ENCODE assay signal across 8 mouse cellular contexts in genomic region chr3:109122641-109123530, GRCm38 (mm10). TPM values are rescaled to one million over a fixed set of nuclear protein-coding genes. Genes with fewer than 3 reads are reported as not detected.
DNase-seq lines count a peak whose midpoint lies in the region; ATAC-seq and TF ChIP-seq lines count a peak whose summit lies in the region.

Slc25a24 (plus strand) TSS chr3:109123149.

- H3K9ac ChIP-seq in liver, adult 2 months (ENCODE audit: low read depth, low read length), result peak within 1 kb of the TSS; percentile 72
- H3K9ac ChIP-seq in midbrain, postnatal 0 days (replicated peaks; ENCODE audit: low read length, poor library complexity, severe bottlenecking), result peak within 1 kb of the TSS; percentile 68

- ATAC-seq in inflammation-experienced regulatory T-cells, adult 6 months, result peak; percentile 77
- peak; percentile 86 for ATAC-seq in midbrain, postnatal 0 days (ENCODE audit: low FRiP score)

- no peaks in the 10 kb centered on the region; the same call in 1 of the 2 replicates for H3K4me1 ChIP-seq in cortical plate, adult 2 months (ENCODE audit: control insufficient read depth, insufficient read depth, low read length)
- H3K4me1 ChIP-seq in liver, adult 2 months (ENCODE audit: control insufficient read depth, insufficient read depth, low read length), result no peaks in the 10 kb centered on the region
- H3K4me1 ChIP-seq in midbrain, postnatal 0 days (ENCODE audit: insufficient read depth, low read length), result 0 out of 2 replicates have a peak, but pooled peaks cover 6% of the 10 kb centered on the region

- no peak for TF ChIP-seq POLR2A in cortical plate, adult 2 months (IDR thresholded peaks at IDR 0.05; ENCODE audit: extremely low read depth, insufficient read depth, low read length)
- no peak for TF ChIP-seq POLR2A in liver, adult 2 months (IDR thresholded peaks at IDR 0.05; ENCODE audit: extremely low read depth, insufficient read depth, low read length)

- 0 out of 2 replicates have a peak within 1 kb of the TSS, but pooled peaks have one; percentile 5 for H3K27ac ChIP-seq in cortical plate, adult 2 months (ENCODE audit: insufficient read depth, low read length)
- peak within 1 kb of the TSS; percentile 38 for H3K27ac ChIP-seq in liver, adult 2 months (replicated peaks; ENCODE audit: insufficient read depth, low read depth, low read length)
- no peak within 1 kb of the TSS for H3K27ac ChIP-seq in midbrain, postnatal 0 days (ENCODE audit: low read depth, low read length)

- no peaks in the 10 kb centered on the region for H3K9me3 ChIP-seq in midbrain, postnatal 0 days (ENCODE audit: low read length)

- H3K36me3 ChIP-seq in liver, adult 2 months (ENCODE audit: control insufficient read depth, insufficient read depth, low read length), result no peaks in the 10 kb centered on the region
- H3K36me3 ChIP-seq in midbrain, postnatal 0 days (ENCODE audit: insufficient read depth, low read length), result no peaks in the 10 kb centered on the region

- peak within 1 kb of the TSS; percentile 90 for H3K4me2 ChIP-seq in midbrain, postnatal 0 days (ENCODE audit: low read depth, low read length, poor library complexity, severe bottlenecking)

- peak; percentile 17 to 39 for DNase-seq in left cerebral cortex, adult 18-20 months (ENCODE audit: low spot score in 2 of 2)
- no peak for DNase-seq in left cerebral cortex, adult 9 months (ENCODE audit: low spot score in 2 of 2)
- peak; percentile 54 for DNase-seq in gastrocnemius, postnatal 25 days
- no peak for DNase-seq in liver, adult 2 months (ENCODE audit: extremely low read depth, low read depth, low spot score)
- peak; percentile 29 for DNase-seq in midbrain, postnatal 0 days (ENCODE audit: low spot score)
- peak; percentile 44 to 79 for DNase-seq in spleen, postnatal 4 days (ENCODE audit: low spot score in 2 of 2)

- H3K79me2 ChIP-seq in liver, adult 2 months (ENCODE audit: control insufficient read depth, insufficient read depth, low read length), result no peaks in the 10 kb centered on the region

- no peak for TF ChIP-seq CTCF in cortical plate, adult 2 months (IDR thresholded peaks at IDR 0.05; ENCODE audit: extremely low read depth, insufficient read depth, low read length)
- no peak for TF ChIP-seq CTCF in liver, adult 2 months (IDR thresholded peaks at IDR 0.05; ENCODE audit: low read depth, low read length)
- TF ChIP-seq CTCF in midbrain, postnatal 0 days (IDR thresholded peaks at IDR 0.05), result no peak

- no peaks in the 10 kb centered on the region; the same call in 1 of the 2 replicates for H3K27me3 ChIP-seq in liver, adult 2 months (ENCODE audit: control insufficient read depth, insufficient read depth, low read length)
- no peaks in the 10 kb centered on the region for H3K27me3 ChIP-seq in midbrain, postnatal 0 days (ENCODE audit: insufficient read depth, low read length)

- peak within 1 kb of the TSS; percentile 83 for H3K4me3 ChIP-seq in cortical plate, adult 2 months (ENCODE audit: insufficient read depth, low read length)
- H3K4me3 ChIP-seq in liver, adult 2 months (ENCODE audit: insufficient read depth, low read depth, low read length), result peak within 1 kb of the TSS; percentile 83
- peak within 1 kb of the TSS; percentile 59 for H3K4me3 ChIP-seq in midbrain, postnatal 0 days (ENCODE audit: low read depth, low read length)

- 4% methylated on average over 33 of the region's 49 CpGs for WGBS in liver, adult 2 months
- WGBS in midbrain, postnatal 0 days, result 2% methylated on average over 41 of the region's 49 CpGs

RNA-seq across cellular contexts. Expression of gene Slc25a24, which starts in this region (rescaled TPM):
- 1 to 10 TPM; 2.4 to 3.7 TPM for total RNA-seq in left cerebral cortex, adult 18-20 months (2021)
- 1.7 and 1.8 TPM in 2 replicates for polyA plus RNA-seq in cortical plate, adult 2 months (2012; rRNA removed)
- total RNA-seq in gastrocnemius, postnatal 25 days (2021), result 1 to 10 TPM; 3.7 to 4.0 TPM
- 10 to 100 TPM; 17.7 to 51.5 (median 19.2) TPM for polyA plus RNA-seq in inflammation-experienced regulatory T-cells, adult 6 months (2017; shearing (Covaris generic))
- 1.9 and 2.1 TPM in 2 replicates for total RNA-seq in liver, adult 2 months (2014; rRNA removed)
- polyA plus RNA-seq in liver, adult 2 months (2012; rRNA removed), result 0.14 and 0.28 TPM in 2 replicates
- total RNA-seq in midbrain, postnatal 0 days (2014; rRNA removed), result 2.9 and 6.0 TPM in 2 replicates
- 2.8 and 2.9 TPM in 2 replicates for polyA plus RNA-seq in midbrain, postnatal 0 days (2015; fragmentation: Nextera tagmentation; extraction: Ambion mirVana)

Comparison
In these comparisons a context has a peak if more than half of its experiments do, and no peak if none do; other contexts are left out.
1. DNase-seq: peak in left cerebral cortex, adult 18-20 months (2 of 2), gastrocnemius, postnatal 25 days (single experiment), midbrain, postnatal 0 days (single experiment) and spleen, postnatal 4 days (2 of 2); none in left cerebral cortex, adult 9 months (0 of 2) and liver, adult 2 months (single experiment).
2. Peak in every context shown above with its lines, with median percentiles within 50 percentile points of each other: H3K4me3 ChIP-seq.